Mouse (Mus musculus): ENCODE measurements around the gene Pcp2. TPM values are rescaled to one million over a fixed set of nuclear protein-coding genes. Genes with fewer than 3 reads are reported as not detected.

Pcp2 gene
- not detected for total RNA-seq (2021)
- long read RNA-seq, experiment 1, partial matches to known transcripts = 0 of 1 reads
- long read RNA-seq, experiment 1, other reads (novel, unspliced or antisense) = 1 of 1 reads
- long read RNA-seq, experiment 2 = 0 reads

GRCm38 (mm10) chr8:3625445-3625844, at the start of gene Pcp2:
TSS of gene Pcp2 (minus strand) at chr8:3625545.
- no peak within 1 kb of the TSS for H3K27ac ChIP-seq
- no peak for TF ChIP-seq CTCF (IDR thresholded peaks at IDR 0.05)
- no peak within 1 kb of the TSS for H3K4me3 ChIP-seq
- intact Hi-C loops (cut with DNase I) = no loop called here
- DNase-seq (ENCODE audit: extremely low spot score in 1 of 2, low spot score in 2 of 2) = no peak

GRCm38 (mm10) chr8:3674671-3675070, 49.3 kb upstream of the Pcp2 start:
- no peak overlapping the region for H3K27ac ChIP-seq
- intact Hi-C loops (cut with DNase I) = loop anchor here (10.0 kb wide), 1 partner anchor 320 kb away; the partner anchor contains the start of gene A430078G23Rik
- H3K4me3 ChIP-seq = no peak overlapping the region
- no peak for TF ChIP-seq CTCF (IDR thresholded peaks at IDR 0.05)
- no peak for DNase-seq (ENCODE audit: extremely low spot score in 1 of 2, low spot score in 2 of 2)

GRCm38 (mm10) chr8:3671980-3672491, 46.7 kb upstream of the Pcp2 start, which contains the start of gene Fcor:
TSS of gene Fcor (minus strand) at chr8:3672362.
- TF ChIP-seq CTCF (IDR thresholded peaks at IDR 0.05) = peak; percentile 92
- Histone ChIP-seq H3K4me3 (peak within 1 kb of the TSS; percentile 62), H3K27ac (peak within 1 kb of the TSS; percentile 91)
- intact Hi-C loops (cut with DNase I) = loop anchor here (1.0 to 10.0 kb wide), 5 partner anchors 27 to 317 kb away; partner anchors contain the start of gene A430078G23Rik
- DNase-seq (ENCODE audit: extremely low spot score in 1 of 2, low spot score in 2 of 2) = peak; percentile 86 to 92

GRCm38 (mm10) chr8:3670388-3670787, 45.0 kb upstream of the Pcp2 start:
- no peak overlapping the region for H3K27ac ChIP-seq
- DNase-seq (ENCODE audit: extremely low spot score in 1 of 2, low spot score in 2 of 2) = no peak
- TF ChIP-seq CTCF (IDR thresholded peaks at IDR 0.05) = no peak
- no peak overlapping the region for H3K4me3 ChIP-seq
- intact Hi-C loops (cut with DNase I) = loop anchor here (10.0 kb wide), 1 partner anchor 316 kb away; the partner anchor contains the start of gene A430078G23Rik

- Histone ChIP-seq H3K27ac (no peak within 1 kb of the TSS), H3K4me3 (no peak within 1 kb of the TSS)
- TF ChIP-seq CTCF (IDR thresholded peaks at IDR 0.05) = no peak
- intact Hi-C loops (cut with DNase I) = no loop called here
- DNase-seq (ENCODE audit: extremely low spot score in 1 of 2, low spot score in 2 of 2) = no peak
Measured at GRCm38 (mm10) chr8:3665507-3665906, 40.2 kb upstream of the Pcp2 start, which contains the start of gene Mcemp1. TSS of gene Mcemp1 (plus strand) at chr8:3665754.

GRCm38 (mm10) chr8:3664405-3664804, 39.1 kb upstream of the Pcp2 start:
- no peak for DNase-seq (ENCODE audit: extremely low spot score in 1 of 2, low spot score in 2 of 2)
- no peak overlapping the region for H3K4me3 ChIP-seq
- intact Hi-C loops (cut with DNase I) = no loop called here
- no peak overlapping the region for H3K27ac ChIP-seq
- TF ChIP-seq CTCF (IDR thresholded peaks at IDR 0.05) = no peak

GRCm38 (mm10) chr8:3660889-3661288, 35.5 kb upstream of the Pcp2 start:
- Histone ChIP-seq H3K27ac (no peak overlapping the region), H3K4me3 (no peak overlapping the region)
- no peak for DNase-seq (ENCODE audit: extremely low spot score in 1 of 2, low spot score in 2 of 2)
- intact Hi-C loops (cut with DNase I) = no loop called here
- TF ChIP-seq CTCF (IDR thresholded peaks at IDR 0.05) = no peak

GRCm38 (mm10) chr8:3656725-3657381, 31.5 kb upstream of the Pcp2 start:
- no peak for TF ChIP-seq CTCF (IDR thresholded peaks at IDR 0.05)
- peak; percentile 35 to 49 for DNase-seq (ENCODE audit: extremely low spot score in 1 of 2, low spot score in 2 of 2)
- Histone ChIP-seq H3K4me3 (no peak overlapping the region), H3K27ac (no peak overlapping the region)
- intact Hi-C loops (cut with DNase I) = no loop called here

- intact Hi-C loops (cut with DNase I) = no loop called here
- no peak for DNase-seq (ENCODE audit: extremely low spot score in 1 of 2, low spot score in 2 of 2)
- Histone ChIP-seq H3K4me3 (no peak within 1 kb of the TSS), H3K27ac (no peak within 1 kb of the TSS)
- TF ChIP-seq CTCF (IDR thresholded peaks at IDR 0.05) = no peak
Measured at GRCm38 (mm10) chr8:3655526-3655925, 30.2 kb upstream of the Pcp2 start, which contains the start of gene Retn. TSS of gene Retn (plus strand) at chr8:3655770.

GRCm38 (mm10) chr8:3654726-3655508, 29.6 kb upstream of the Pcp2 start:
- intact Hi-C loops (cut with DNase I) = no loop called here
- Histone ChIP-seq H3K27ac (no peak overlapping the region), H3K4me3 (no peak overlapping the region)
- DNase-seq (ENCODE audit: extremely low spot score in 1 of 2, low spot score in 2 of 2) = no peak
- no peak for TF ChIP-seq CTCF (IDR thresholded peaks at IDR 0.05)

- no peak for TF ChIP-seq CTCF (IDR thresholded peaks at IDR 0.05)
- no peak overlapping the region for H3K4me3 ChIP-seq
- DNase-seq (ENCODE audit: extremely low spot score in 1 of 2, low spot score in 2 of 2) = no peak
- intact Hi-C loops (cut with DNase I) = no loop called here
- H3K27ac ChIP-seq = no peak overlapping the region
Measured at GRCm38 (mm10) chr8:3652845-3653244, 27.5 kb upstream of the Pcp2 start.

- no peak for DNase-seq (ENCODE audit: extremely low spot score in 1 of 2, low spot score in 2 of 2)
- Histone ChIP-seq H3K4me3 (no peak overlapping the region), H3K27ac (no peak overlapping the region)
- no peak for TF ChIP-seq CTCF (IDR thresholded peaks at IDR 0.05)
- intact Hi-C loops (cut with DNase I) = no loop called here
Measured at GRCm38 (mm10) chr8:3648990-3649389, 23.6 kb upstream of the Pcp2 start.

Data from left cerebral cortex, adult 2 months (tissue).